Mouse (Mus musculus): ENCODE data around the gene Slc29a1. TPM values are rescaled to one million over a fixed set of nuclear protein-coding genes. Genes with fewer than 3 reads are reported as not detected.

The Slc29a1 gene
- total RNA-seq, 1 experiment, result 321 TPM

GRCm38 (mm10) chr17:45556514-45557245, 42.7 kb downstream of the Slc29a1 start:
- TF ChIP-seq ZC3H11A (IDR thresholded peaks at IDR 0.05; ENCODE audit: borderline replicate concordance, low read depth, low read length) (no peak), HCFC1 (IDR thresholded peaks at IDR 0.05; ENCODE audit: borderline replicate concordance, insufficient read depth, low read length) (no peak), ZNF384 (IDR thresholded peaks at IDR 0.05; ENCODE audit: low read depth, low read length) (no peak), MAFK (IDR thresholded peaks at IDR 0.05; ENCODE audit: insufficient read depth, low read depth, low read length) (no peak), CHD2 (IDR thresholded peaks at IDR 0.05; ENCODE audit: low read depth, low read length) (no peak)
- Histone ChIP-seq H3K36me3 (ENCODE audit: control insufficient read depth, insufficient read depth, low read length, poor library complexity, severe bottlenecking) (no peaks in the 10 kb centered on the region), H3K9me3 (ENCODE audit: control insufficient read depth, insufficient read depth, low read depth, low read length) (no peaks in the 10 kb centered on the region), H3K27ac (ENCODE audit: insufficient read depth, low read depth, low read length, poor library complexity, severe bottlenecking) (no peak overlapping the region), H3K4me1 (ENCODE audit: control insufficient read depth in 2 of 2, insufficient read depth in 2 of 2, low read length in 2 of 2, poor library complexity in 1 of 2) (peaks cover 4 to 6% of the 10 kb centered on the region in 2 experiments; a peak in 3 of 4 replicates), H3K4me3 (ENCODE audit: insufficient read depth in 1 of 2, low read depth in 1 of 2, low read length in 2 of 2, poor library complexity in 1 of 2, severe bottlenecking in 1 of 2) (peak overlapping the region in 1 of 2 experiments; percentile 86; a peak in 1 of 4 replicates), H3K9ac (ENCODE audit: insufficient read depth, low read depth, low read length, poor library complexity, severe bottlenecking) (no peak overlapping the region)
- DNase-seq (ENCODE audit: low read depth, low spot score), result no peak
- in situ Hi-C loops (cut with MboI; ENCODE audit: low sequenced_read_pairs in 2 of 2, unreplicated experiment in 2 of 2), result loop anchor here (10.0 kb wide), 1 partner anchor 82 kb away; the partner anchor contains the start of gene Spats1 (in 2 of the 2)

GRCm38 (mm10) chr17:45556107-45556489, 43.3 kb downstream of the Slc29a1 start:
- in situ Hi-C loops (cut with MboI; ENCODE audit: low sequenced_read_pairs in 2 of 2, unreplicated experiment in 2 of 2), result loop anchor here (10.0 kb wide), 1 partner anchor 81 kb away; the partner anchor contains the start of gene Spats1 (in 2 of the 2)
- Histone ChIP-seq H3K36me3 (ENCODE audit: control insufficient read depth, insufficient read depth, low read length, poor library complexity, severe bottlenecking) (no peaks in the 10 kb centered on the region), H3K9me3 (ENCODE audit: control insufficient read depth, insufficient read depth, low read depth, low read length) (no peaks in the 10 kb centered on the region), H3K4me3 (ENCODE audit: insufficient read depth in 1 of 2, low read depth in 1 of 2, low read length in 2 of 2, poor library complexity in 1 of 2, severe bottlenecking in 1 of 2) (peak overlapping the region; percentile 78 to 86), H3K9ac (ENCODE audit: insufficient read depth, low read depth, low read length, poor library complexity, severe bottlenecking) (peak overlapping the region; percentile 72), H3K4me1 (ENCODE audit: control insufficient read depth in 2 of 2, insufficient read depth in 2 of 2, low read length in 2 of 2, poor library complexity in 1 of 2) (peaks cover 4 to 6% of the 10 kb centered on the region in 2 experiments; a peak in 3 of 4 replicates), H3K27ac (ENCODE audit: insufficient read depth, low read depth, low read length, poor library complexity, severe bottlenecking) (no peak overlapping the region)
- no peak for TF ChIP-seq MAFK (IDR thresholded peaks at IDR 0.05; ENCODE audit: insufficient read depth, low read depth, low read length)
- TF ChIP-seq CHD2 (IDR thresholded peaks at IDR 0.05; ENCODE audit: low read depth, low read length), result no peak
- TF ChIP-seq HCFC1 (IDR thresholded peaks at IDR 0.05; ENCODE audit: borderline replicate concordance, insufficient read depth, low read length), result no peak
- no peak for TF ChIP-seq ZNF384 (IDR thresholded peaks at IDR 0.05; ENCODE audit: low read depth, low read length)
- no peak for TF ChIP-seq ZC3H11A (IDR thresholded peaks at IDR 0.05; ENCODE audit: borderline replicate concordance, low read depth, low read length)
- no peak for DNase-seq (ENCODE audit: low read depth, low spot score)

GRCm38 (mm10) chr17:45555452-45556106, 43.8 kb downstream of the Slc29a1 start, which contains the start of gene Nfkbie:
Gene Nfkbie, plus strand, starts transcription at chr17:45555703.
- Histone ChIP-seq H3K27ac (ENCODE audit: insufficient read depth, low read depth, low read length, poor library complexity, severe bottlenecking) (no peak within 1 kb of the TSS), H3K36me3 (ENCODE audit: control insufficient read depth, insufficient read depth, low read length, poor library complexity, severe bottlenecking) (no peaks in the 10 kb centered on the region), H3K9ac (ENCODE audit: insufficient read depth, low read depth, low read length, poor library complexity, severe bottlenecking) (peak within 1 kb of the TSS; percentile 72), H3K9me3 (ENCODE audit: control insufficient read depth, insufficient read depth, low read depth, low read length) (no peaks in the 10 kb centered on the region), H3K4me3 (ENCODE audit: insufficient read depth in 1 of 2, low read depth in 1 of 2, low read length in 2 of 2, poor library complexity in 1 of 2, severe bottlenecking in 1 of 2) (peak within 1 kb of the TSS; percentile 78 to 86), H3K4me1 (ENCODE audit: control insufficient read depth in 2 of 2, insufficient read depth in 2 of 2, low read length in 2 of 2, poor library complexity in 1 of 2) (peaks cover 4 to 6% of the 10 kb centered on the region in 2 experiments; a peak in 3 of 4 replicates)
- TF ChIP-seq CHD2 (IDR thresholded peaks at IDR 0.05; ENCODE audit: low read depth, low read length) (no peak), ZNF384 (IDR thresholded peaks at IDR 0.05; ENCODE audit: low read depth, low read length) (no peak), MAFK (IDR thresholded peaks at IDR 0.05; ENCODE audit: insufficient read depth, low read depth, low read length) (no peak), HCFC1 (IDR thresholded peaks at IDR 0.05; ENCODE audit: borderline replicate concordance, insufficient read depth, low read length) (no peak), ZC3H11A (IDR thresholded peaks at IDR 0.05; ENCODE audit: borderline replicate concordance, low read depth, low read length) (no peak)
- in situ Hi-C loops (cut with MboI; ENCODE audit: low sequenced_read_pairs in 2 of 2, unreplicated experiment in 2 of 2), result loop anchor here (10.0 kb wide), 1 partner anchor 81 kb away; the partner anchor contains the start of gene Spats1 (in 2 of the 2)
- DNase-seq (ENCODE audit: low read depth, low spot score), result no peak

GRCm38 (mm10) chr17:45554420-45554819, 45.0 kb downstream of the Slc29a1 start:
- in situ Hi-C loops (cut with MboI; ENCODE audit: low sequenced_read_pairs in 2 of 2, unreplicated experiment in 2 of 2), result loop anchor here (10.0 kb wide), 1 partner anchor 80 kb away; the partner anchor contains the start of gene Spats1 (in 2 of the 2)
- no peak overlapping the region for H3K27ac ChIP-seq (ENCODE audit: insufficient read depth, low read depth, low read length, poor library complexity, severe bottlenecking)

More at GRCm38 (mm10) chr17:45554420-45554819, 45.0 kb downstream of the Slc29a1 start:
- H3K36me3 ChIP-seq (ENCODE audit: control insufficient read depth, insufficient read depth, low read length, poor library complexity, severe bottlenecking), result no peaks in the 10 kb centered on the region
- H3K4me1 ChIP-seq (ENCODE audit: control insufficient read depth in 2 of 2, insufficient read depth in 2 of 2, low read length in 2 of 2, poor library complexity in 1 of 2), result peaks cover 4 to 6% of the 10 kb centered on the region in 2 experiments; a peak in 3 of 4 replicates
- no peak overlapping the region for H3K4me3 ChIP-seq (ENCODE audit: insufficient read depth in 1 of 2, low read depth in 1 of 2, low read length in 2 of 2, poor library complexity in 1 of 2, severe bottlenecking in 1 of 2)
- no peaks in the 10 kb centered on the region for H3K9me3 ChIP-seq (ENCODE audit: control insufficient read depth, insufficient read depth, low read depth, low read length)
- no peak for TF ChIP-seq HCFC1 (IDR thresholded peaks at IDR 0.05; ENCODE audit: borderline replicate concordance, insufficient read depth, low read length)
- no peak for TF ChIP-seq CHD2 (IDR thresholded peaks at IDR 0.05; ENCODE audit: low read depth, low read length)
- no peak for TF ChIP-seq ZC3H11A (IDR thresholded peaks at IDR 0.05; ENCODE audit: borderline replicate concordance, low read depth, low read length)
- TF ChIP-seq MAFK (IDR thresholded peaks at IDR 0.05; ENCODE audit: insufficient read depth, low read depth, low read length), result no peak
- TF ChIP-seq ZNF384 (IDR thresholded peaks at IDR 0.05; ENCODE audit: low read depth, low read length), result no peak
- no peak for DNase-seq (ENCODE audit: low read depth, low spot score)
- no peak overlapping the region for H3K9ac ChIP-seq (ENCODE audit: insufficient read depth, low read depth, low read length, poor library complexity, severe bottlenecking)

All from ES-E14 (cell line).